Mouse (Mus musculus) CD4-positive, CD25-positive, alpha-beta regulatory T cell (primary cell): ENCODE results near the gene Tmem223. TPM values are rescaled to one million over a fixed set of nuclear protein-coding genes. Genes with fewer than 3 reads are reported as not detected.

Experiments
- polyA plus RNA-seq: library from polyadenylated mRNA; unstranded; fragments of 100-300 nt; shearing (Covaris generic); gene quantifications from one replicate; pipeline ENCODE4 v1.2.1, GENCODE M21; 2017

Gene Tmem223
- polyA plus RNA-seq, 1 experiment from 2014 or later, result 104 TPM

Other genes with a start within 250 kb of the Tmem223 start
- gene Slc22a8, start 179.7 kb upstream of the Tmem223 start, polyA plus RNA-seq, result not detected
- not detected for gene Slc22a6, start 153.0 kb upstream of the Tmem223 start, polyA plus RNA-seq
- not detected for gene Chrm1, start 107.2 kb upstream of the Tmem223 start, polyA plus RNA-seq
- 136 TPM for gene Slc3a2, start 47.6 kb upstream of the Tmem223 start, polyA plus RNA-seq
- gene Wdr74, start 35.2 kb upstream of the Tmem223 start, polyA plus RNA-seq, result 83.3 TPM
- gene 1700092M07Rik, start 30.3 kb upstream of the Tmem223 start, polyA plus RNA-seq, result 1.5 TPM
- gene Stx5a, start 29.6 kb upstream of the Tmem223 start, polyA plus RNA-seq, result 164 TPM
- gene Nxf1, start 13.9 kb upstream of the Tmem223 start, polyA plus RNA-seq, result 263 TPM
- 161 TPM for gene Tmem179b, start 3.5 kb downstream of the Tmem223 start, polyA plus RNA-seq
- gene Taf6l, start 15.4 kb downstream of the Tmem223 start, polyA plus RNA-seq, result 18.0 TPM
- 150 TPM for gene Polr2g, start 27.6 kb downstream of the Tmem223 start, polyA plus RNA-seq
- 1.6 TPM for gene Zbtb3, start 31.6 kb downstream of the Tmem223 start, polyA plus RNA-seq
- gene Ttc9c, start 48.3 kb downstream of the Tmem223 start, polyA plus RNA-seq, result 39.7 TPM
- gene Hnrnpul2, start 49.0 kb downstream of the Tmem223 start, polyA plus RNA-seq, result 13.3 TPM
- gene AC129217.1, start 58.8 kb downstream of the Tmem223 start, polyA plus RNA-seq, result 1.7 TPM
- 86.8 TPM for gene Bscl2, start 66.5 kb downstream of the Tmem223 start, polyA plus RNA-seq
- gene Gng3, start 68.2 kb downstream of the Tmem223 start, polyA plus RNA-seq, result 0.13 TPM
- gene Lrrn4cl, start 79.8 kb downstream of the Tmem223 start, polyA plus RNA-seq, result 0.12 TPM
- 169 TPM for gene Ubxn1, start 100.5 kb downstream of the Tmem223 start, polyA plus RNA-seq
- 77.7 TPM for gene Uqcc3, start 109.9 kb downstream of the Tmem223 start, polyA plus RNA-seq
- 85.0 TPM for gene Lbhd1, start 112.7 kb downstream of the Tmem223 start, polyA plus RNA-seq
- gene Gm49403, start 112.9 kb downstream of the Tmem223 start, polyA plus RNA-seq, result not detected
- gene 1810009A15Rik, start 117.9 kb downstream of the Tmem223 start, polyA plus RNA-seq, result 54.2 TPM
- gene Gm49416, start 117.9 kb downstream of the Tmem223 start, polyA plus RNA-seq, result not detected
- gene Ints5, start 122.0 kb downstream of the Tmem223 start, polyA plus RNA-seq, result 36.7 TPM
- 119 TPM for gene Ganab, start 127.1 kb downstream of the Tmem223 start, polyA plus RNA-seq
- 57.2 TPM for gene B3gat3, start 149.4 kb downstream of the Tmem223 start, polyA plus RNA-seq
- 7.8 TPM for gene Rom1, start 158.4 kb downstream of the Tmem223 start, polyA plus RNA-seq
- 86.7 TPM for gene Eml3, start 158.6 kb downstream of the Tmem223 start, polyA plus RNA-seq
- gene Mta2, start 170.9 kb downstream of the Tmem223 start, polyA plus RNA-seq, result 250 TPM
- 38.1 TPM for gene Tut1, start 182.9 kb downstream of the Tmem223 start, polyA plus RNA-seq
- 294 TPM for gene Eef1g, start 196.0 kb downstream of the Tmem223 start, polyA plus RNA-seq
- 46.1 TPM for gene Ahnak, start 218.3 kb downstream of the Tmem223 start, polyA plus RNA-seq